Mouse (Mus musculus): ENCODE measurements around the gene Vcl.

Vcl gene

GRCm38 (mm10) chr14:20928848-20929745, at the start of gene Vcl:
Vcl (plus strand) TSS chr14:20929398.
- DNase-seq (ENCODE audit: low read depth, low spot score): peak; percentile 100

GRCm38 (mm10) chr14:20884691-20885090, 44.5 kb upstream of the Vcl start:
- no peak for DNase-seq (ENCODE audit: low read depth, low spot score)

GRCm38 (mm10) chr14:20885091-20885888, 43.9 kb upstream of the Vcl start:
- no peak for DNase-seq (ENCODE audit: low read depth, low spot score)

GRCm38 (mm10) chr14:20886266-20886665, 42.9 kb upstream of the Vcl start:
- peak; percentile 50 for DNase-seq (ENCODE audit: low read depth, low spot score)

- DNase-seq (ENCODE audit: low read depth, low spot score): no peak
These were observed 41.6 kb upstream of the Vcl start for GRCm38 (mm10) chr14:20887541-20888085.

GRCm38 (mm10) chr14:20891941-20892402, 37.2 kb upstream of the Vcl start:
- DNase-seq (ENCODE audit: low read depth, low spot score): peak; percentile 73

- DNase-seq (ENCODE audit: low read depth, low spot score): no peak
These were observed 35.4 kb upstream of the Vcl start for GRCm38 (mm10) chr14:20893815-20894214.

GRCm38 (mm10) chr14:20901267-20901666, 27.9 kb upstream of the Vcl start:
- no peak for DNase-seq (ENCODE audit: low read depth, low spot score)

GRCm38 (mm10) chr14:20903137-20903536, 26.1 kb upstream of the Vcl start:
- DNase-seq (ENCODE audit: low read depth, low spot score): no peak

GRCm38 (mm10) chr14:20911811-20912210, 17.4 kb upstream of the Vcl start:
- no peak for DNase-seq (ENCODE audit: low read depth, low spot score)

GRCm38 (mm10) chr14:20914415-20914814, 14.8 kb upstream of the Vcl start:
- DNase-seq (ENCODE audit: low read depth, low spot score): no peak

- DNase-seq (ENCODE audit: low read depth, low spot score): no peak
These were observed 12.3 kb upstream of the Vcl start for GRCm38 (mm10) chr14:20916625-20917612.

- DNase-seq (ENCODE audit: low read depth, low spot score): no peak
These were observed 5.0 kb upstream of the Vcl start for GRCm38 (mm10) chr14:20924071-20924789.

GRCm38 (mm10) chr14:20927470-20928307, 1.5 kb upstream of the Vcl start:
- no peak for DNase-seq (ENCODE audit: low read depth, low spot score)

GRCm38 (mm10) chr14:20928308-20928685, 901 bp upstream of the Vcl start:
- peak; percentile 21 for DNase-seq (ENCODE audit: low read depth, low spot score)

- DNase-seq (ENCODE audit: low read depth, low spot score): peak; percentile 55
These were observed 726 bp downstream of the Vcl start for GRCm38 (mm10) chr14:20929814-20930434.

- peak; percentile 50 for DNase-seq (ENCODE audit: low read depth, low spot score)
These were observed 1.5 kb downstream of the Vcl start for GRCm38 (mm10) chr14:20930481-20931391.

- DNase-seq (ENCODE audit: low read depth, low spot score): no peak
These were observed 9.2 kb downstream of the Vcl start for GRCm38 (mm10) chr14:20938424-20938823.
